Mouse (Mus musculus): ENCODE results near the gene Rab10. TPM values are rescaled to one million over a fixed set of nuclear protein-coding genes. Genes with fewer than 3 reads are reported as not detected.

Rab10 gene
- polyA plus RNA-seq, 1 experiment = 21.6 TPM

- no peak for DNase-seq (ENCODE audit: low read depth, low spot score)
- WGBS = 93% methylated on average over 1 of the region's 1 CpGs
Observed at GRCm38 (mm10) chr12:3239544-3239943, 70.2 kb downstream of the Rab10 start.

DNA sequence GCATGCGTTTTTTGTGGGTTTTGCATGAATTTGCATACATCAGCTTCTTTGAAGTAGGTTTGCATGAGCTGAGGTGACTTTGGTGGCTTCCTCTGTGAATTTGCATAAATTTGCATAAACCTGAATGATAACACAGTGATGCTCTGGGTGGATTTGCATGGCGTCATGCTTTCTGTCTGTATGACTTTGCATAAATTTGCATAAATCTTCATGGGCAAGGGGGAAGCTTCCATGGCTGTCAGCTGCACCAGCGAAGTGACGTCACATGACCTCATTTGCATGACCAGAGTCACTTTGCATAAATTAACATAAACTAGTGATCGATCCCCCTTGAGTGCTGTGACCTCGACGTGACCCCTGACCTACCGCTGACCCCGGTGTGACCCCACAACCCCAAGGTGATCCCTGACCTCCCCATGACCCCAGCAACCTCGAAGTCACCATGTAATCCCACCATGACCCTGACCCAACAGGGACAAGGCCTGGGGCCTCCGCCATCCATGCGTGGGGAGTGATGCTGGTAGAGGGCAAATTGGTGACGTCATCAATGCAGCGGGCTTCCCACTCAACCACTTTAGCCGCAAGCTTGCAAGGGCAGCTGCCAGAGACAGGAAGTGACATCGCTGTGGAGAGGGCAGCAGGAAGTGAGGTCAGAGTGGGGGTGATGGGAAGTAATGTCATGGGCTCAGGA lies 71.3 kb downstream of the Rab10 start:
- DNase-seq (ENCODE audit: low read depth, low spot score) = no peak

DNA sequence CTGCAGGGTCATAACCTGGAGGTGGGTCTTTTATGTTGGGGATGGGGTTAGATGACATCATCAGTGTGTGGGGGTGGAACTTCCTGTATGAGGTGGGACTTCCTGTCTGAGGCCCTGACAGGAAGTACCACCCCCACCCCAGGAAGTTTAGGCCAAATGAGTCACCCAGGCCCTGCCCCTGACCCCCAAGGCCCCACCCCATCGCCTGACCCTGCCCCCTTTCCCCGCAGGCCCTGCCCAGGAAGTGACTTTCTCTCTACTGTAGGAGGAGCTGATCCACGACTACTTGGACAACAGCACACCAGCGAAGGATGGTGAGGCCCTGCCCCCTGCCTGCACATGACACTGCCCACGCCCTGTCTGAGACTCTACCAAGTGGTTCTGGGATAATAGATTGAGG lies 72.0 kb downstream of the Rab10 start:
- WGBS = 96% methylated on average over 5 of the region's 5 CpGs
- no peak for DNase-seq (ENCODE audit: low read depth, low spot score)

More for the DNA sequence above, 71.3 kb downstream of the Rab10 start:
- 94% methylated on average over 16 of the region's 16 CpGs for WGBS

GRCm38 (mm10) chr12:3236831-3237681 lies 72.7 kb downstream of the Rab10 start:
- no peak for DNase-seq (ENCODE audit: low read depth, low spot score)

DNA sequence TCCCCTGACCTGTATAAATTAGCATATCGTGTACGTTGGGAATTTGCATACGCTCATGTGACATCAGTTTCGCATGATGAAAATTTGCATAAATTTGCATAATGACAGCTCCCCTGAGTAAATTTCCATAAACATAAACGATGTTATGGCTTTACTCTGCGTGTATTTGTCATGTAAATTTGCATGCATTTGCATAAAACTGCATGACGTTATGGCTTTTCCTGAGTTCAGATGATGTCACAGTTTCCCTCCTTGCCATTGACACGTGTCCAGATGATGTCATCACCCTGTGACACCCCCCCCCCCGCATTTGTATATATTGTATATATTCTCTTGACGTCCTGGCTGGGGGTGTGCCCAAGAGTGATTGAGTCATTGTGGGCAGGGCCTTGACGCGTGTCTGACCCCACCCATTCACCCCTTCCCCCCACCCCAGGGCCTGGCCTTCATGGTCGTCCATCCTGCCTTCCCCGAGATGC lies 73.6 kb downstream of the Rab10 start:
- no peak for DNase-seq (ENCODE audit: low read depth, low spot score)
- 58% methylated on average over 14 of the region's 14 CpGs for WGBS

More at GRCm38 (mm10) chr12:3236831-3237681, 72.7 kb downstream of the Rab10 start:
- 96% methylated on average over 12 of the region's 12 CpGs for WGBS

- DNase-seq (ENCODE audit: low read depth, low spot score) = peak; percentile 51
- WGBS = 21% methylated on average over 39 of the region's 39 CpGs
Observed at GRCm38 (mm10) chr12:3235646-3236161, 74.1 kb downstream of the Rab10 start.

DNA sequence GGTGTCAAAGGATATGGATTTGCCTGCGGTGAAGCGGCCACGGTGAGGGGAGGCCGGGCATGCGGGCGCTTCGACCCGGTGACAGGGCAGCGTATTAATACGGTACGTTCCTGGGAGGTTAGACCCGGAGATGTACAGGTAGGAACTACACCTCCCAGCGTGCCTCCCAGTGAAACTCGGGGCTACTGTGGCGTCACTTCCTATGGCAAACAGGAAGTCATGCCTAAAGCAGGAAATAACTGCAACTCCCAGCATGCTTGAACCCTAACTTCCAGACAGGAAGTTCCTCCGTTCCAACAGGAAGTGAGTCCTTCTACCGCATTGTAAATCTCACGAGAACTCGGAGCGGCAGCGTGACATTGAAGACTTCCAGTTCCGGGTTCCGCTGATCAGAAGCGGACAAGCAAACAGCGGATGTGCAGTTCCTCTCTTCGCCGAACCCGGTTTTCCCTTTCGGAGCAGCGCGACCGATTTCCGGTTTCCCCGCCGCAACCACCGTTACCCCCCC lies 74.6 kb downstream of the Rab10 start:
- WGBS = 26% methylated on average over 36 of the region's 36 CpGs
- DNase-seq (ENCODE audit: low read depth, low spot score) = peak; percentile 97

- no peak for DNase-seq (ENCODE audit: low read depth, low spot score)
- WGBS = 91% methylated on average over 1 of the region's 1 CpGs
Observed at GRCm38 (mm10) chr12:3234061-3234460, 75.7 kb downstream of the Rab10 start.

GRCm38 (mm10) chr12:3223352-3223751 lies 86.4 kb downstream of the Rab10 start:
- DNase-seq (ENCODE audit: low read depth, low spot score) = no peak

GRCm38 (mm10) chr12:3210181-3210580 lies 99.6 kb downstream of the Rab10 start:
- WGBS = 41% methylated on average over 2 of the region's 2 CpGs
- DNase-seq (ENCODE audit: low read depth, low spot score) = no peak

More at GRCm38 (mm10) chr12:3223352-3223751, 86.4 kb downstream of the Rab10 start:
- 69% methylated on average over 2 of the region's 2 CpGs for WGBS

- 56% methylated on average over 1 of the region's 1 CpGs for WGBS
- no peak for DNase-seq (ENCODE audit: low read depth, low spot score)
Observed at GRCm38 (mm10) chr12:3209163-3209562, 100.6 kb downstream of the Rab10 start.

Other genes starting within 250 kb of the Rab10 start
- gene Kif3c, start 55.2 kb upstream of the Rab10 start, polyA plus RNA-seq (2012; rRNA removed) = 2.1 and 2.3 TPM in 2 replicates
- 4.1 and 7.8 TPM in 2 replicates for gene Asxl2, start 116.9 kb upstream of the Rab10 start, polyA plus RNA-seq (2012; rRNA removed)

All from large intestine, adult 2 months (tissue).